Mouse (Mus musculus) brain, embryonic 14.5 days (tissue): ENCODE measurements around the gene P2ry1.

ENCODE experiments used
- CTCF ChIP-seq: fragments of 200-500 bp; IDR thresholded peaks from 2 replicates; pipeline ENCODE4 v1.5.1; 2012; ENCODE audit warnings: inconsistent platforms, mild to moderate bottlenecking, moderate library complexity, borderline replicate concordance; ENCODE audit not compliant: insufficient read depth, insufficient read length; ENCODE audit errors: extremely low read depth
- POLR2A ChIP-seq: fragments of 200-500 bp; IDR thresholded peaks from 2 replicates; pipeline ENCODE4 v1.6.1; 2012; ENCODE audit warnings: mild to moderate bottlenecking, inconsistent platforms, borderline replicate concordance; ENCODE audit not compliant: poor library complexity, insufficient read depth, insufficient read length, severe bottlenecking; ENCODE audit errors: extremely low read depth

DNA sequence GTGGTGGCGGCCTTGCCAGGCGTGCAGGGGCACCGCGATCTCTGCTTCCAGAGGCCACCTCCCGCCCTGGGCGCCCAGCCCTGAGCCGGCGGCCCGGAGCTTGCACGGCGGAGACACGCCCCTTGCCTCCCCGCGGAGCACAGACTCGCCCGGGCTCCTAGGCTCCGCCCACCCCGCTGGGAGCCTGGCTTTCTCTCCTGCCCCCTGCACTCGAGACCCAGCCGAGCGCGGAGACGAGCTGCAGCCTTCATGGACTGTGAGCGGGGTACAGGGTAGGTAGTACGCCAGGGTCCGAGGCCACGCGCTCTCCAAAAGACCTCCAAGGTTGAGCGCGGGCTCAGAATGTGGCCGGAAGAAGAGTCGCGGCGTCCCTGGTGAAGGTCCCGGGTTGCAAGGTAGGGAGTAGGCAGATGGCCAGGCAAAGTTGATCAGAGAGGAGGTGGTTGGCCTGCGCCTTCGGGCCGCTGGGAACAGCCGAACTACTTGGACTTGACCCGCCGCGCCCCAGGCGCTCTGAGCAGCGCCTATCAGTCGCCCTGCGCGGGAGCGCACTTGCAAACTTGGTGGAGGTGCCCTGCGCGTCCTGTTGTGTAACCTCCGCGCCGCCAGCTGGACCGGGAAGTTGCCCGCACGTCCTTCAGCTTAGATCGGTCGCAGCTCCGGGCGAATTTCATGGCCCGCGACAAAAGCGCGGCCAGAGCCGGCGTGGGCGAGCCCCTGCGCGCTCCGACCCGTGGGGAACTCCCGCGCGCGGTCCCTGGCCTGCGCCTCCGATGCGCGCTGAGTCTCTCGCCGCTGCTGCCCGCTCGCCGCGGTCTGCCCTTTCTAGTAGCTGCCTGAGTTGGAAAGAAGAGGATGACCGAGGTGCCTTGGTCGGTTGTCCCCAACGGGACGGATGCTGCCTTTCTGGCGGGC, at the start of gene P2ry1:
- TF ChIP-seq POLR2A (no peak), CTCF (no peak)
